Comparison of ENCODE assay signal across 8 mouse cellular contexts in the genomic region with DNA sequence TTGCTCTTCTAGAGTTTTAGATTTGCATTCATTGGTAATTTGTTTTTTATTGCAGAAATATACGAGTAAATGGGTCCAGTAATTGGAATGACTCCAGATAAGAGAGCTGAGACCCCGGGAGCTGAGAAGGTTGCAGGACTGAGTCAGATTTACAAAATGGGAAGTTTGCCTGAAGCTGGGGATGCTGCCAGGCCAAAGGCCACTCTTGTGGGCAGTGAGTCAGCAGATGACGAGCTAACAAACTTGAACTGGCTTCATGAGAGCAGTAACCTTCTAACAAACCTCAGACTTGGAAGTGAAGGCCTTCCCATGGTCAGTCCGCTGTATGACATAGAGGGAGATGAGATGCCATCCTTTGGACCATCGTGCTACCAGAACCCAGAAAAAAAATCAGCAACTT. TPM values are rescaled to one million over a fixed set of nuclear protein-coding genes. Genes with fewer than 3 reads are reported as not detected.
DNase-seq lines count a peak whose midpoint lies in the region; ATAC-seq and TF ChIP-seq lines count a peak whose summit lies in the region.

No protein-coding gene starts in this region.

- intact Hi-C loops in gastrocnemius, postnatal 36 days (cut with DNase I) = no loop called here

- H3K27ac ChIP-seq in MEL (ENCODE audit: control insufficient read depth, low read depth, low read length) = no peak overlapping the region
- H3K27ac ChIP-seq in hindbrain, embryonic 14.5 days = no peak overlapping the region
- H3K27ac ChIP-seq in midbrain, embryonic 15.5 days = no peak overlapping the region

- no peak overlapping the region for H3K4me3 ChIP-seq in MEL (ENCODE audit: control insufficient read depth in 1 of 2, insufficient read depth in 1 of 2, low read depth in 2 of 2, low read length in 2 of 2)
- no peak overlapping the region for H3K4me3 ChIP-seq in hindbrain, embryonic 14.5 days (replicated peaks; ENCODE audit: low read length)
- no peak overlapping the region for H3K4me3 ChIP-seq in midbrain, embryonic 15.5 days

- WGBS in hindbrain, embryonic 14.5 days = 87% methylated on average over 5 of the region's 5 CpGs
- 89% methylated on average over 5 of the region's 5 CpGs for WGBS in midbrain, embryonic 15.5 days

- no peak for ATAC-seq in hindbrain, embryonic 14.5 days (ENCODE audit: low FRiP score)
- no peak for ATAC-seq in midbrain, embryonic 15.5 days (replicated peaks)

- TF ChIP-seq RAD21 in MEL (IDR thresholded peaks at IDR 0.05; ENCODE audit: low read depth, low read length) = no peak

- TF ChIP-seq EP300 in MEL (IDR thresholded peaks at IDR 0.05; ENCODE audit: low read depth in 1 of 2, low read length in 2 of 2) = peak in 1 of 2 experiments; percentile 40; a peak in 1 of 4 replicates

- no peaks in the 10 kb centered on the region for H3K27me3 ChIP-seq in MEL (ENCODE audit: control insufficient read depth in 1 of 2, insufficient read depth in 2 of 2, low read length in 2 of 2)
- no peaks in the 10 kb centered on the region for H3K27me3 ChIP-seq in hindbrain, embryonic 14.5 days (ENCODE audit: control insufficient read depth, insufficient read depth, low read length)
- H3K27me3 ChIP-seq in midbrain, embryonic 15.5 days (replicated peaks) = no peaks in the 10 kb centered on the region

- no peak for TF ChIP-seq CTCF in MEL (IDR thresholded peaks at IDR 0.05 in 2 of 3, conservative IDR thresholded peaks at IDR 0.05 in 1 of 3; ENCODE audit: control insufficient read depth in 1 of 3, insufficient read depth in 1 of 3, low read depth in 2 of 3, low read length in 3 of 3, poor library complexity in 1 of 3, severe bottlenecking in 1 of 3)

- no peak overlapping the region for H3K4me2 ChIP-seq in hindbrain, embryonic 14.5 days (replicated peaks)
- no peak overlapping the region for H3K4me2 ChIP-seq in midbrain, embryonic 15.5 days

- H3K9ac ChIP-seq in MEL (ENCODE audit: control insufficient read depth, low read depth, low read length, poor library complexity, severe bottlenecking) = no peak overlapping the region
- H3K9ac ChIP-seq in hindbrain, embryonic 14.5 days = no peak overlapping the region
- no peak overlapping the region for H3K9ac ChIP-seq in midbrain, embryonic 15.5 days

- TF ChIP-seq POLR2A in MEL (IDR thresholded peaks at IDR 0.05; ENCODE audit: control insufficient read depth in 1 of 2, insufficient read depth in 1 of 2, low read depth in 1 of 2, low read length in 2 of 2, poor library complexity in 1 of 2) = no peak

- H3K36me3 ChIP-seq in MEL (ENCODE audit: control insufficient read depth in 1 of 2, insufficient read depth in 2 of 2, low read length in 2 of 2) = peaks cover 7 to 65% of the 10 kb centered on the region in 2 experiments
- 0 out of 2 replicates have a peak, but pooled peaks cover 3% of the 10 kb centered on the region for H3K36me3 ChIP-seq in hindbrain, embryonic 14.5 days (replicated peaks; ENCODE audit: control insufficient read depth, insufficient read depth)
- no peaks in the 10 kb centered on the region for H3K36me3 ChIP-seq in midbrain, embryonic 15.5 days (replicated peaks)

- H3K9me3 ChIP-seq in MEL (replicated peaks; ENCODE audit: insufficient read depth, low read length) = no peaks in the 10 kb centered on the region
- H3K9me3 ChIP-seq in hindbrain, embryonic 14.5 days (ENCODE audit: control insufficient read depth, low read length) = no peaks in the 10 kb centered on the region
- no peaks in the 10 kb centered on the region for H3K9me3 ChIP-seq in midbrain, embryonic 15.5 days

- H3K79me2 ChIP-seq in MEL (ENCODE audit: control insufficient read depth, insufficient read depth, low read length, poor library complexity) = peaks cover 41% of the 10 kb centered on the region

- DNase-seq in MEL (ENCODE audit: low read depth, low spot score) = peak; percentile 62
- DNase-seq in adrenal gland, adult 8-10 months = peak; percentile 92
- DNase-seq in gastrocnemius, postnatal 36 days = peak; percentile 35 to 41
- peak; percentile 79 to 81 for DNase-seq in lung, adult 18-20 months
- peak; percentile 57 for DNase-seq in urinary bladder, postnatal 25 days (ENCODE audit: low spot score)
- no peak for DNase-seq in hindbrain, embryonic 14.5 days (ENCODE audit: low spot score)
- no peak for DNase-seq in layer of hippocampus, postnatal 14 days (ENCODE audit: low spot score in 2 of 2)

- H3K4me1 ChIP-seq in MEL (ENCODE audit: control insufficient read depth in 1 of 2, insufficient read depth in 2 of 2, low read length in 2 of 2) = peaks cover 33 to 40% of the 10 kb centered on the region in 2 experiments
- no peaks in the 10 kb centered on the region for H3K4me1 ChIP-seq in hindbrain, embryonic 14.5 days (replicated peaks; ENCODE audit: control insufficient read depth, insufficient read depth, low read length)
- H3K4me1 ChIP-seq in midbrain, embryonic 15.5 days = no peaks in the 10 kb centered on the region

TF ChIP-seq in MEL, 35 proteins besides CTCF, POLR2A, EP300 and RAD21:
- TF ChIP-seq RCOR1 (IDR thresholded peaks at IDR 0.05; ENCODE audit: low read depth, low read length) (0 out of 2 replicates have a peak, but pooled peaks have one; percentile 56), ZNF384 (IDR thresholded peaks at IDR 0.05; ENCODE audit: low read depth, low read length) (no peak), MYC (IDR thresholded peaks at IDR 0.05; ENCODE audit: low read depth, low read length) (no peak), TAL1 (IDR thresholded peaks at IDR 0.05; ENCODE audit: low read length) (no peak), UBTF (IDR thresholded peaks at IDR 0.05; ENCODE audit: borderline replicate concordance, insufficient read depth, low read depth, low read length) (no peak)

RNA-seq across cellular contexts. Expression of gene Foxn2, which starts 22.1 kb away (rescaled TPM):
- 20.9 and 21.7 TPM in 2 replicates for total RNA-seq in MEL (2012; rRNA removed)
- 100 to 1,000 TPM in 1 of 2 experiments, 10 to 100 TPM in 1; 20.0 to 133 TPM for polyA plus RNA-seq in MEL (2012; ENCODE audit: insufficient read depth in 1 of 2, insufficient read length in 2 of 2, low read depth in 1 of 2, low replicate concordance in 2 of 2, missing spikeins in 1 of 2)
- total RNA-seq in adrenal gland, adult 8-10 months (2022) = 10 to 100 TPM; 15.6 to 19.5 (median 17.7) TPM
- total RNA-seq in gastrocnemius, postnatal 36 days (2021) = 10 to 100 TPM in 1 of 2 experiments, 1 to 10 TPM in 1; 8.8 to 13.4 TPM
- 6.9 and 7.0 TPM in 2 replicates for polyA plus RNA-seq in hindbrain, embryonic 14.5 days (2014; fragmentation: Nextera tagmentation; extraction: Ambion mirVana)
- polyA plus RNA-seq in midbrain, embryonic 15.5 days (2015; fragmentation: Nextera tagmentation; extraction: Ambion mirVana) = 8.0 and 8.1 TPM in 2 replicates
- total RNA-seq in layer of hippocampus, postnatal 14 days (2021) = 10 to 100 TPM; 19.0 to 19.6 TPM

Comparison
In these comparisons a context has a peak if more than half of its experiments do, and no peak if none do; other contexts are left out.
1. DNase-seq: peak in MEL (single experiment), adrenal gland, adult 8-10 months (single experiment), gastrocnemius, postnatal 36 days (2 of 2), lung, adult 18-20 months (2 of 2) and urinary bladder, postnatal 25 days (single experiment); none in hindbrain, embryonic 14.5 days (single experiment) and layer of hippocampus, postnatal 14 days (0 of 2).